Mouse (Mus musculus) spleen, adult 2 months (tissue): ENCODE measurements around the gene Ano7.

Experiments used
- CTCF ChIP-seq: fragments of 200-500 bp; IDR thresholded peaks from 2 replicates; pipeline ENCODE4 v1.5.1; 2011; ENCODE audit warnings: mild to moderate bottlenecking, inconsistent platforms; ENCODE audit not compliant: insufficient read depth, insufficient read length, insufficient replicate concordance; ENCODE audit errors: extremely low read depth
- POLR2A ChIP-seq: fragments of 200-500 bp; IDR thresholded peaks from 2 replicates; pipeline ENCODE4 v1.6.1; 2011; ENCODE audit warnings: low read depth, low read length, inconsistent platforms

GRCm38 (mm10) chr1:93387198-93387597, 13.5 kb downstream of the Ano7 start:
- no peak for TF ChIP-seq CTCF
- no peak for TF ChIP-seq POLR2A
